Mouse (Mus musculus): ENCODE data around the gene Rps6kc1.

- TF ChIP-seq POLR2A (IDR thresholded peaks at IDR 0.05; ENCODE audit: insufficient read depth, low read length) (no peak), CTCF (IDR thresholded peaks at IDR 0.05; ENCODE audit: low read depth, low read length) (no peak), EP300 (IDR thresholded peaks at IDR 0.05; ENCODE audit: insufficient read depth, low read depth, low read length) (no peak)
Measured at GRCm38 (mm10) chr1:190661249-190661648, 250.3 kb downstream of the Rps6kc1 start.
